Mouse (Mus musculus) lung, postnatal 25 days (tissue): ENCODE measurements around the gene Npb.

Experiments
- DNase-seq: peaks from one replicate; pipeline ENCODE4 v3.0.0; 2022; ENCODE audit warnings: low spot score

Npb gene

DNA sequence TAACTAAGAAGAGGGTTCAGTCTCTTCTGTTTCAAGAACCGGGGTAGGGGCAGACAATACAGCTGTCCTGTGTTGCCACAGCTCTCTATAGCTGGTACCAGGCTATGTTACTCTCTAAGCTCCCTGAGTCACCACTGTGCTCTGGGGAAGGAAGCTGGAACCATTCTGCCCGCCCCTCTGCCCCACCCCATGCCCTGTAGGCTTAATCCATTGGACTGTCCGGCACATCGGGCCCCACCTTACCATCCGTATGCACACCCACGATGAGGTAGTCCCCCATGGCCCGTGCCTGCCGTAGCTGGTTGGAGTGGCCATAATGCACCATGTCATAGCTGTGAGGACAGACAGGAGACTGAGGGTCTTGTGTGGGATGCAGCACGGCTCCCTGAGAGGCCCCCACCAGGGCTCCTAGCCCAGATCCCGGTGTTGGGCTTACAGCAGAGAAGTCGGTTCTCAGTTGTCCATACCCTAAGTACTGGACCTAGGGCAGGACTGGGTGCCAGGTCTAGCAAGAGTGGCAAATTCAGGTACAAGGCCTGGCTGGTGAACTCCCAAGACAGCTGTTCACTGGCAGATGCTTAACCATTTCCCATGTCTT is 7.4 kb downstream of the Npb start:
- DNase-seq: no peak

DNA sequence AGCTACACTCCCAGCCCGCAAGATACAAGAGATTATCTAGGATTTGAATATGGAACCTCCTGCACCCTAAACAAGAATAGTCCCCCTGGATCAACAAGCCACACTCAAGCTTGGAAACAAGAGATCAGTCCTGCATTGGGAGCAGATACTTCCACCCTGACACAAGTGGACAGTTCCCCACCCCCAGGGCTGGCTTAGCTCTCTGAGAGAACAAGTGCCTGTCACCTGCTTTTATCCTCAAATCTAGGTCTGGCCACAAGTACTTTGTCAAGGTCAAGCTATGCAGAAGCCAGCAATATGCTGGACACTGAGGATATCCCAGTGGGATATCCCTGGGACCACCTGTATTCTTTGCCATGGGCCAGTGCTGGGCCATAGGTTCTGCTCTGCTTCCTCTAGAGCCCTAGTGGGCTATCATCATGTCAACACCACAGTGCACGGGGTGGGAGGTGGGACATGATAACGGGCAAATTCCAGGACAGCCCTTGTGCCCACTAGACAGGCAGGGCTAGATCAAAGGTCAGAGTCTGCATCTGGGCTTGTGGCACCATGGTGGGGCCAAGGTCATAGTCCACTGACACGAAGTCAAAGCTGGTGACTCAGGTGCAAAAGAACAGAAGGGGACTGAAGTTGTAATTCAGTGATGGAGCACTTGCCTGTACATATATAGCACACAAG is 8.5 kb downstream of the Npb start:
- no peak for DNase-seq

DNA sequence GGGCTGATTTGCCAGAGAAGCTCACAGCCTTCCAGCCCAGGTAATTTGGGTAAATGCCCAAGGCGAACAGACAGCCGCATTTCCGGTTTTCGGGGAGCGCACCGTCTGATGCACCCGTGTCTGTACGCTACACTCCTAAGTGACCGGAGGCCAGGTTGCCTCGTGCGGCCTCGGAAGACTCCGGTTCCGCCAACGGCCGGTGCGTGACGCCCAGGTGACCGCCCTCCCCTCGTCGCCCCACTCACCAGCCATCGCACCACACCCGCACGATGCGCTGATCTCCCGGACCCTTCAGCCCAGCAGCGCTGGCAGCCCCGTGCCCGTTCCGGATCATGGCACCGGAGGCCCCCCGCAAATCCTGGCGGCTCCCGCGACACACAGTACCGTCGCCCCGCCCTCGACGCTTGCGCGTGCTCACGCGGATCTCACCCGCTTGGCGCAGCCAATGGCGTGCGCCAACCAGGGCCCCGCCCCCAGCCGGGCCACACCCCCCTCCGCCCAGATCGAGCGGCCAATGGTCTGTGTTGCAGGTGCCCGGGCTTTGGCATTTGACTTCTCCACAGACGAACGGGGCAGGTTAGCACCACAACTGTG is 9.3 kb downstream of the Npb start, which contains the start of gene Pcyt2:
Gene Pcyt2 (minus strand): TSS at position 418 of the 594 bp plus-strand sequence.
- peak; percentile 93 for DNase-seq

DNA sequence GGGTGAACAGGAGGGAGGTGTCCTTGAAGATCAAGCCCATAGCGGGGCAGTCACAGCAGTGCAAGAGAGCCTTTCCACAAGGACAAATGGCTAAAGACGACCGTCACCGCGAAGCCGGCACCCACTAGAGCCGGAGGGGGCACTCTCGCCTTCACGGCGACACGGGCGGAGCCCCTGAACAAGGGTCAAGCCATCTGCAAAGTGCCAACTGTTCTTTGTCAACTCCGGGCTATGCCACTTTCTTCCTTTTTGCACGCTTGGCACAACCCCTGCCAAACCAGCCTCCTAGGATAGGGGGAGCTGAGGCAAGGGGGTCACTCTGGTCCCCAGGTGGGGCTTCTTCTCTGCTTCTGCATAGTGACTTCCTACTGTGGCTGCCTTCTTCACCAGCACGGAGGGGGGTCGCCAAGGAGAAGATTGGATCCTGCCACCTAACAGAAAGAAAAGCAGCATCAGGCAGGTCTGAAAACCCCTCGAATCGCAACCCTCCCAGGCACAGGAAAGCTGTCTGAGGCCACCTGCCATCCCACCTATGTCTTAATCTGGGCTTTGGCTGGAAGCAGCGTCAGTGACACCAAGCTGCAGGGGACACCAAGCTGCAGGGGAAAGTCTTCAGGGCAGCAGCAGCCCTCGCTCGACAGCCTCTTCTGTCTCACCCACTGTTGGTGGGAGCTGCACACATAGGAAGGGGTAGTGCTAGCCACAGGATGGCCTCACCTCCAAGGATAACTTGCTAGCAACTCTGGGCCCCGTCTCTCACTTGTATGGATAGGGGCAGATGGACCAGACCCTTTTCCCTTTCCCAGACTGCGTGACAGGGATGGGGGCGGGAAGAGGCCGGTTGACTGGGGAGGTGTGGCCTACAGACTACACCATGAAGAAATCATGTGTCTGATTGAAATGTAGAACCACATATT is 10.6 kb downstream of the Npb start:
- DNase-seq: no peak

DNA sequence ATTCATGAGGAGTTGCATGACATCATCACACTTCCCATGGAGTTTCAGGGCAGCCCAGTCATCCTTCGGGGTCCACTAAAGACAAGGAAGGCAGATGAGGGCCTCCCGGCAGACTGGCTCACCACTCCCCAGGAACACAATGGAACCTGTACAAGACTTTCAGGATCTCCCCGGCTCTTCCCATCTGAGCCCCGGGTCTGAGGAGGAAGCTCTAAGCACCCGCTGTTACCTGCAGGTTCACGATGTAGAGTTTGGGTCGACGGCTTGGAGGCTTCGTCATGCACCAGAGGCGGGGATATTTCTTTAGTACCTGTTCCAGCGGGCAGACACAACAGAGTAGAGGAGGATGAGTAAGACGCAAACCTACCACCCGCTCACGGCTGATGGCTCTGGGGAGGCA is 11.9 kb downstream of the Npb start:
- DNase-seq: no peak

DNA sequence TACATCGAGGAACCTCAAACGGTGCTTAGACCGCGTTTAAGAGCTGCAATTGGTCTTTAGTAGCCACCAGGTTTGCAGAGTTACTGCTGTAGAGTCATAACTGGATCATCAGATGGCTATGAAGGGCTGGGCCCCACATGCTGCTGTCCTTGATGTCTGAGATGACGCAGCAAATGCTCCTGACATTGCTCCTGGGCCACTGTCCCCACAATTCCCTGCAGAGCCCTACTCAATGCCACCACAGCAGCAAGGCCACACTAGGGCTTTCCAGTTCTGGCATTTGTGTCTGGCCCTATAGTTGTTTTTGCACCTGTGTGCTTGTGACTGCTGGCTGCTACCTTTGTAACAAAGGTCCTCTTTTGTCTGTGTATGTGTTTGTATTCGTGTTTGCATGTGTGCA is 14.5 kb downstream of the Npb start:
- DNase-seq: no peak

DNA sequence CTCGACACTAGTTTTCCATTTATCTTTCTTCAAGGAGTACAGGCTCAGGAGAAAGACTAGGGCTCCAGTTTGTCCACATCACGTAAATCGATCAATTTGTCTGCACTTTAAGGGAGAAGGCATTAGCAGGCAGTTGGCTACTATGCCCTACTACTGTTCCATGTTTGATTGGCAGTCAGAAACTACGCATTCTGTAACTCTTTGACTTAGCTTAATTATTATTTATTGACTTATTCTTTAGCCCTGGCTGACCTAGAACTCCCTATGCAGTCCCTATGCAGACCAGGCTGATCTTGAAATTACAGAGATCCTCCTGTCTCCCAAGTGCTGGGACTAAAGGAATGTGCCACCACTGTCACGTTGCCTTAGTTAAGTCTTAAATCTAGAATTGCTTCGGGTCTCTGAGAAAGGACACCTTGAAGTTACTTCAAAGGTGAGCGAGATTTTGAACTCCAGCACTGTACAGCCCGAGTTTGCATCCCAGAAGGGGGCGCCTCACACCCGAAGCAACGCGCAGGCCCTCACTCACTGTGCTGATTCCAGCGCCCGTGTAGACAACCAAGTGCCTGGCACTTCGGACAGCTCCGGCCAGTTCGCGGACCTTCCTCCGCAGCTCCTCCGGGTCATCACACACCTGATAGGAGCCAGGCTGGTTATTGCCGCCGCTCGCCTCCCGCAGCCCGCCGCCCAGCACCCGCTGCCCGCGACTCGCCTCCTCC is 15.8 kb downstream of the Npb start:
- peak; percentile 70 for DNase-seq

DNA sequence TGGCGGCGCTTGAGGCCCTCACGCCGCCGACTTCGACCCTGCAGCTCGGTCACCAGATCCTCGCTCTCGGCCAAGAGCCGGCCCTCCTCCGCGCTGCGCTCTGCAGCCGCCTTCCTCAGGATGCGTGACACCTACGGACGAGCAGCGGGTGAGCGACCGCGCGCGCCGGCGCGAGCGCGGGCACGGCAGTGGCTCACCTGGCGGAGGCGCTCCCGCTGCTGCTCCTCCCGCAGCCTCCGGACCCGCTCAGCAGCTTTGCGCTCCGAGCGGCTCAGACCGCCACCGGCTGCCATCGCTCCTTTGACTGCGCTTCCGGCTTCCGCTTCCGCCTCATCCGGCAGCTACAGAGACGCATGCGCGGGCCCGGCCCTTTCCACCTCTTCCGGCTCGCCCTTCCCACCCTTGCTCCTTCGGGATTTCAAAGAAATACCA is 16.4 kb downstream of the Npb start:
- peak; percentile 89 for DNase-seq

DNA sequence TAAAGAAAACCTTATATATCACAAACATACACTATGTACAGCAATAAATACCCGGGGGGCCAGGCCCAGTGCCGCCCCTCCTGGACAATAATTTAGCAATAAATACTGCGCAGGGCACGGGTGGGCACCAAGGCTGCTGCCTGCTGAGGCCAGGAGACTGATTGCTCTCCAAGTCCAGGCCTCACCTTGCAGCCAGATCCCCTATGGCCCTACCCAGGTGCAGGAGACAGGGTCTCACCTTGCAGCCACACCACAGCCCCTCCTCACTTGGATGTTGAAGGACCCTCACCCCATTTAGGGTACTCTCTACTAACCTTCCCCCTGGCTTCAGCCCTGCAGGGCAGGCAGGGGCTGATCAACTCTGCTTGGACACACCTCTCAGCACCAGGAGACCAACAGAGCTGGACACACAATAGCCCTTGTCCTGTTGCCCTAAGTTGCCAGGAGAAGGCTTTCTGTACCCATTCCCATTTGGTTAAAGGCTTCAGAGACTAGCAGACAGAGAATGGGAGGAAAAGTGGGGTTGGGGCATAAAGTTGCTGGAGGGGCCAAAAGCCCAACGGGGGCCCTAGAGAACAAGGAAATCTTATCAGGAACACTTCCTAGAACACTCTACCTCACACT is 17.0 kb downstream of the Npb start, which contains the start of gene Sirt7:
Gene Sirt7 (minus strand): TSS at position 89 of the 624 bp plus-strand sequence.
- DNase-seq: no peak

DNA sequence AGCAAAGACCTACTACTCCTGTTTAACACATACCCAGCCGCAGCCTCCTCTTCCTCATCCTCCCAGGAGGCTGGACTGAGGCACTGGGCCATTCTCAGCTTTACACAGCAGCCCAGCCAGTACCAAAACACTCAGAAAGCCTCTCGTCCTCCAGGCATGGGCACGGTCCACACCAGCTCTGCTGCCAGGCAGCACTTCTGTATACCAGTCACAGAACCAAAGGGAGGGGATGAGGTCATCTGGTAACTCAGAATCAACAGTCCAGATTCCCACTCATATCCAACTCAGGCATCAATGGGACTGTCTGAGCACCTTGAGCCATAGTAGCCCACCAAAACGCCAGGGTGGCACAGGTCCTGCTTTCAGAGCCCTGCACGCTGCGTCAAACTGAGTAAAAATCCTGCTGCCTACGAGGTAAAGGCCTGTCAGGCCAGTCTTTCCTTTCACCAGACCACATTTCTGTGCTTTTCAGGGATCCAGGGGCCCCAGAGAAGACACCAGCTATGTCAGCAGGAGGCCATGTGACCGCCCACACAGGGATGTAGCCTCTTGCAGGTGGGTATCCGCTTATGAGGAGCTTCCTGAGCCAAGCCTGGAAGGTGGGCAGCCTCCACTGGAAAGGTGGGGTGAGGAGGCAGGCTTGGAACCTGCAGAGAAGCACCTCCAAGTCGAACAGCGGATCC is 18.6 kb downstream of the Npb start:
- no peak for DNase-seq

DNA sequence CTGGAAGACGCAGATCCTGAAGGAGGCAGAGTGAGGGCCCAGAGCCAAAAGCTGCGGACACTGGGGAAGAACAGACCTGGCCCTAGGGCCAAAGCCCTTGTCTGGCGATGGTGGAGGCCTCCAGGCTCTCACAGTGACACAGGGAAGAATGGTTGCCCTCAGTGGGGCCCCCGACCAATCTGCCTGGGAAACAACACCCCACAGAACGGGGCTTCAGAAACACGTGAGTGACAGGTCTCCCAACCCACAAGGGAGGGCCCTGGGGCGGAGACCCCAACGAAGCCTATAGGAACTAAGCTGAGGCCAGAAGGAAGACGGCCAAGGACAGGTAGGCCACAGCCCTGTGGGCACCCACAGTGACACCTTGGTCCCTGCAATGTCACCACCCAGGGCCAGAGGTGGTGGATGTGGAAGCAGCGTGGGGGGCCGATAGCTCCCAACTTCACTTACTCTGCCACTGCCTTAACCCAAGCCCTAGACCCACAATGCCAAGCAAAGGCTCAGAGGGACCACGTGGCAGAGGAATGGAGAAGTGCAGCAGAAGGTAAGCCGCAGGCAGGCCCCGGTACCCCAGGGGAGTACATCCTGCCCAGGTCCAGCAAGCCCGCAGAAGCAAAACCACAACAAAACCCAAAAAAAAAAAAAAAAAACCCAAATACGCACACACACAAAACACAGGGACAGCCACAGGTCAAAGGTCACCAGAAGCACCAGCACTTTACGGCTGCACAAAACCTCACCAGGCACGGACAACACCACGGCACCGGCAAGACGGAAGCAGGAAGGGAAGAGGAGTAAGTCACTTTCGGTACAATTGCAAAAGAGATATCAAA is 19.4 kb downstream of the Npb start:
- DNase-seq: peak; percentile 48

DNA sequence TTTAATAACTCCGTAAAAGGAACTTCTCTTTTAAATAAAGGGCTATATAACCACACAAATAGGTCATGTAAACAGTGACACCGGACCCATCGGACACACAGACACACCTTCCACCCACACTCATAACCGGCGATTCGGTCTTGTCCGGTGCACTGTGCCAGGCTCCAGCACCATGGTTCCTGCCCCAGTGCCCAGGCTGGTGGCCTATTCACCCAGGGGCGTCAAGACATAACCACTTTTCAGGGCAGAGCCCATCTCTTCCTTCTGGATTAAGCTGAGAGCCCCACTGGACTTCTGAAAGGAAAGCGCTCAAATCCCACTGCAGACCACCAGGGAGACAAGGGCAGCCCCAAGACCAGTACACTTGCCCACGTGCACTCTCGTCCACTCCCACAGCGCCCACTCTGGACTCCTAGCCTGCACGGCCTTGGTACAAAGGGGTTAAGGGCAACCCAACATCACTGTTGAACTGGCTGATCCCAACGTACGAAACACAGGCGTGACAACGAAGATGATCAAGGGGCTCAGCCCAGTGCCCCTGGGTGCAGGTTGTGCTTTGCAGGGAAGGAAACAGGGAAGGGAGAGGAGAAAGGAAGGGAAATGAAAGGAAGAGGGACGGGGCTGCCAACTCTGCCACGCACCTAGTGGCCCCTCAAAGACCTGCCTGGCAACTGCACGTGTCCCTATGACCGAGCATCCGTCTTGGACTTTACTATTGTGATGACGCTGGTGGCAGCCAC is 20.5 kb downstream of the Npb start:
- DNase-seq: no peak

DNA sequence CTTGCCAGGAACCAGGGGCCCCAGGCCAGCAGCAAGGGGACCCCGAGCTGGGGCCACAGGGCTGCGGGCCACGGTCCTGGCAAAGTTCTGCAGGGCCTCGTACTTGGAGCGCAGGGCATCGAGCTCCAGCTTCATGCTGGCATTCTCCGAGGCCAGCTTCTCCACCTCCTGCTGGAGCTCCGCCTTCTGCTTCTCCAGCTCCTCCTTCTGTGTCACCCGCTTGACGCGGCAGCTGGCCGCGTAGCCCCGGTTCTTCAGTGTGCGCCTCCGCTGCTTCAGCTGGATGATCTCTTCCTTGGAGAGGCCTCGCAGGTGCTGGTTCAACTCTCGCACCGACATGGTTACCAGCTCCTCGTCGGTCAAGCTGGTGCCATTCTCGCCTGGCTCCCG is 21.1 kb downstream of the Npb start:
- DNase-seq: peak; percentile 32

DNA sequence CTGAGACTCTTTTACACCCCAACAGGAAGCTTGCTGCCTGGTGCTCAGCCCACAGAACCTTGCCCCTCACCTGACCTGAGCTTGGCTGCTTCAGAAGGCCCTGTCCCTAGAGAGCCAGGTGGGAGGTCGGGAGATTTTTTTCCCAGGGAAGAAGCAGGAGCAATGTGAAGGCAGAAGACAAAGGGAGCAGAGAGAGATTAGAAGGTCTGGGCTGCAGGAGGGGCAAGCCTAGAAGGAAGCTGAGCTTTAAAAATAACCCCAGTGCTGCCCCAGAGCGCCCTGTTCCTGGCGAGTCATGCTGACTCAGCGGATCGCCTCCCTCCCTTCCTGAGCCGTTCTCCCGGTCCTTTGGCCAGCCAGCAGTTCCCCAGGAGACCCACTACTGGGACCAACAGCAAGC is 21.6 kb downstream of the Npb start:
- DNase-seq: peak; percentile 28

DNA sequence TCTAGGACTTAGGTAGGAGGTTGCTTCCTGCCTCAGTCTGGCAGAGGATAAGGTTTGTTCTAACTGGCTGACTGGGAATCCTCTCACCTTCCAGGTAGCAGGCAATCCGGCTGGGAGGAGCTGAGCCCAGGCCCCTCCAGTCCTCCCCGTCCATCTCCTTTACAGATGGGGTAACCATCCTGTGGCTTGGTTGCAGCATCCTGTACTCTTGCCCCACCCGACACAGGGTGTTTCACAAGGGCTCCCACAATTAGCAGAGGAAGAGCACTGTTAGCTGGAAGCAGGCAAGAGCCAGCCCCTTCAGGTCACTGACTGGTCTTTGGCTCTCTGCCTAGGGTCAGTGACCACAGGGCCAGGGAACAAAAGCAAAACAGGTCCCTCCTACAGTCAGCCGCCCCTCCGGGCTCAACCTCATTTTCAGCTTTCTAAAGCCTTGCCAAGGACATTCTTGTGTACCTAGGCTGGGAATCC is 22.2 kb downstream of the Npb start:
- peak; percentile 68 for DNase-seq

DNA sequence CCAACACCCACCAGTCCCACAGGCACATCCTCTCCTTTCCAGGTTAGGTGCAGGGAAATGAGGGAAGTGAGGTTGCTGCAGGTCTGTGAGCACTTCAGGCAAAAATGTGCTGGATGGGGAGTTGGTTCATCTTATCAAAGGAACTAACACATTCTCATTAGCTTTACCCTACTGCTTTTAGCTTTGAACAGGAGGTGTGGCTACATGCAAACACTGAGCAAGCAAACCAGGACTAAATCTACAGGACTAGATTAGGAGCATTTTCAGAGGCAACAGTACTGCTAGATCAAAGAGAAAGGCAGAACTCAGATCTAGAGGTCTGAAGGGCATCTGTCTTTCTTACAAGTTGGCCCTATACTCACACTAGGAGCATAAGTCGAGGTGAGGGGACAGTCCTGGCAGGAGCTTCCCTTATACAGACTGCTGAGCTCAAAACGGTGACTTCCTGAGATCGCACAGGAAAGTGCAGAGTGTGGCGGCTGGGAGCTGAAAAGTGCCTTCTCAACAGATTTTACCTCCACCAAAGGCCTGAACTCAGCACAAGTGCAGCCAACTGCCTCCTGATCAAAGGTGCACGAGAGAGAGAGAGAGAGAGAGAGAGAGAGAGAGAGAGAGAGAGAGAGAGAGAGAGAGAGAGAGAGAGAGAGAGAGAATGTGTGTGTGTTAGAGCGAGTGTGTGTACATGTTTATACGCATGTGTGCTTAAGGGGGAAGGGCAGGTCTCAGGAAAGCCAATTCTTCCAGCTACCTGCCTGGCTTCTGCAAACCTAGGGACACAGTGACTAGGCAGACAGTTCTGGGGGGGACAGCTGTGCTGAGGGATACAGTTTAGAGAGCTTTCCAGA is 22.8 kb downstream of the Npb start:
- no peak for DNase-seq

DNA sequence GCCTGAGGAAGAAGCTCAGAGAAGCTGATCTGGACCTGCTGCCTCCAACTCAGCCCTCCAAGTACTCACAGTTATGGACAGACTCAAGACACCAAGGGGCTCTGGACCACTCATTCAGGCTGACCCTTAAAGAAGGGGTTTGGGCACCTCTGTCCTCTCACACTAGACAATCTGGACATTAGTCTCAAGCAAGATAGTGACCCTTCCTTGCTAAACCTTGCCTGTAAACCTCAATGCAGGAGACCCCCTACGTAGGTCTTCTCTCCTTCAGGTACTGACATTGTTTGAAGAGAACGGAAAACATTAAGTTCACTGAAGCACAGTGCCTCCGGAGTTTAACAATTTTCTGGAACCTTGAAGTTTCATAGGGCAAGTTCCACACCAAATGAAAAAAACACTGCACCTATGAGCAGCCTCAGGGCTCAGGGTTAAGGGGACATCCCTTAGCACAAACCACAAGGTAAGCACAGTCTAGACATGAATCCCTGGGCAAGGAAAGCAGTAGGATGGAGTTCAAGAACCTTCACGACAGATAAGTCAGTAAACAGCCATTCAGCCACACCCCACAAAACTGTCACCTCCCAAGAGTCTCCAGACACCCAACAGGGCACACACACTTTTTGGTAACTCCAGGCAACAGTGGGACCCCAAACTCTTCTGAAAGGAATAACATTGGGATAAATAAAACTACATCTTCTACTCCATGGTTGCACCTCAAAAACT is 23.6 kb downstream of the Npb start:
- DNase-seq: no peak
